In genomic region chr12:33434758-33435157, GRCm38 (mm10) we compare ENCODE assay signal across 11 mouse cellular contexts. TPM values are rescaled to one million over a fixed set of nuclear protein-coding genes. Genes with fewer than 3 reads are reported as not detected.
DNase-seq lines count a peak whose midpoint lies in the region; ATAC-seq and TF ChIP-seq lines count a peak whose summit lies in the region.
"Had no signal": no experiment of that assay in that cellular context is flagged by ENCODE, and none has a peak within 500 bp of the region (broad histone marks: within the 10 kb centered on the region; RNA-seq: fewer than 3 reads in every experiment).

No protein-coding gene starts in this region.

- no peak for TF ChIP-seq POLR2A in lung, adult 2 months (IDR thresholded peaks at IDR 0.05; ENCODE audit: borderline replicate concordance, extremely low read depth, low read depth, low read length)
- TF ChIP-seq POLR2A in CH12.LX (IDR thresholded peaks at IDR 0.05; ENCODE audit: low read depth, low read length) (no peak), MEL (IDR thresholded peaks at IDR 0.05; ENCODE audit: control insufficient read depth in 1 of 2, insufficient read depth in 1 of 2, low read depth in 1 of 2, low read length in 2 of 2, poor library complexity in 1 of 2) (no peak)

- no peak overlapping the region for H3K4me3 ChIP-seq in lung, adult 2 months (replicated peaks; ENCODE audit: extremely low read depth, low read depth, low read length)
- no peak overlapping the region for H3K4me3 ChIP-seq in CH12.LX (replicated peaks in 1 of 3; ENCODE audit: low read depth in 2 of 3, low read length in 2 of 3, poor library complexity in 1 of 3)
- H3K4me3 ChIP-seq in MEL (ENCODE audit: control insufficient read depth in 1 of 2, insufficient read depth in 1 of 2, low read depth in 2 of 2, low read length in 2 of 2): no peak overlapping the region
- no peak overlapping the region for H3K4me3 ChIP-seq in hindbrain, embryonic 13.5 days
- H3K4me3 ChIP-seq: heart, embryonic 15.5 days had no signal

- H3K9me3 ChIP-seq in CH12.LX (replicated peaks; ENCODE audit: low read length) (no peaks in the 10 kb centered on the region), MEL (replicated peaks; ENCODE audit: insufficient read depth, low read length) (no peaks in the 10 kb centered on the region)
- H3K9me3 ChIP-seq in hindbrain, embryonic 13.5 days: no peaks in the 10 kb centered on the region
- H3K9me3 ChIP-seq: heart, embryonic 15.5 days had no signal

- no peaks in the 10 kb centered on the region; the same call in none of the 2 replicates for H3K4me1 ChIP-seq in lung, adult 2 months (ENCODE audit: control insufficient read depth, insufficient read depth, low read length)
- H3K4me1 ChIP-seq in CH12.LX (ENCODE audit: control insufficient read depth in 1 of 2, insufficient read depth in 2 of 2): peaks cover 4 to 23% of the 10 kb centered on the region in 2 experiments
- H3K4me1 ChIP-seq in MEL (ENCODE audit: control insufficient read depth in 1 of 2, insufficient read depth in 2 of 2, low read length in 2 of 2): peaks cover 8% of the 10 kb centered on the region in 2 experiments
- peaks cover 7% of the 10 kb centered on the region for H3K4me1 ChIP-seq in hindbrain, embryonic 13.5 days (replicated peaks)

- dilution Hi-C loops in CH12.LX (cut with MboI; ENCODE audit: extremely low pct_ligation_motif_present, extremely low pct_unique_long_range_greater_than_20kb, low sequenced_read_pairs): no loop called here

- peaks cover 22 to 36% of the 10 kb centered on the region in 2 experiments for H3K36me3 ChIP-seq in CH12.LX (replicated peaks in 1 of 2; ENCODE audit: control insufficient read depth in 1 of 2, insufficient read depth in 1 of 2, low read length in 1 of 2)
- H3K36me3 ChIP-seq in MEL (ENCODE audit: control insufficient read depth in 1 of 2, insufficient read depth in 2 of 2, low read length in 2 of 2): peaks cover 13 to 28% of the 10 kb centered on the region in 2 experiments
- H3K36me3 ChIP-seq in hindbrain, embryonic 13.5 days: peaks cover 20% of the 10 kb centered on the region

- TF ChIP-seq RAD21 in CH12.LX (IDR thresholded peaks at IDR 0.05; ENCODE audit: low read depth, low read length) (no peak), MEL (IDR thresholded peaks at IDR 0.05; ENCODE audit: low read depth, low read length) (no peak)

- in situ Hi-C loops in CH12.LX (cut with MboI; ENCODE audit: low pct_ligation_motif_present, low pct_unique_long_range_greater_than_20kb, low sequenced_read_pairs): no loop called here

- H3K9ac ChIP-seq in CH12.LX (ENCODE audit: insufficient read depth, low read depth): no peak overlapping the region
- no peak overlapping the region for H3K9ac ChIP-seq in MEL (ENCODE audit: control insufficient read depth, low read depth, low read length, poor library complexity, severe bottlenecking)
- H3K9ac ChIP-seq in hindbrain, embryonic 13.5 days: no peak overlapping the region
- H3K9ac ChIP-seq: heart, embryonic 15.5 days had no signal

- no peak overlapping the region for H3K4me2 ChIP-seq in CH12.LX (ENCODE audit: insufficient read depth, low read depth, poor library complexity, severe bottlenecking)
- no peak overlapping the region for H3K4me2 ChIP-seq in hindbrain, embryonic 13.5 days
- H3K4me2 ChIP-seq: heart, embryonic 15.5 days had no signal

- H3K27ac ChIP-seq in CH12.LX (ENCODE audit: insufficient read depth, low read depth) (no peak overlapping the region), MEL (ENCODE audit: control insufficient read depth, low read depth, low read length) (no peak overlapping the region)
- no peak overlapping the region for H3K27ac ChIP-seq in hindbrain, embryonic 13.5 days
- H3K27ac ChIP-seq: heart, embryonic 15.5 days had no signal

- H3K79me2 ChIP-seq in CH12.LX (replicated peaks; ENCODE audit: control insufficient read depth, extremely low read depth, insufficient read depth, poor library complexity, severe bottlenecking) (peaks cover 40% of the 10 kb centered on the region), MEL (ENCODE audit: control insufficient read depth, insufficient read depth, low read length, poor library complexity) (peaks cover 27% of the 10 kb centered on the region)

- ATAC-seq in megakaryocyte-erythroid progenitor cell, adult 5-6 weeks (replicated peaks; ENCODE audit: low FRiP score, low TSS enrichment, poor library complexity, severe bottlenecking): peak; percentile 39
- ATAC-seq in hindbrain, embryonic 13.5 days (ENCODE audit: low FRiP score): no peak

- DNase-seq in lung, adult 2 months: no peak
- no peak for DNase-seq in lung, postnatal 4 days
- DNase-seq in CH12.LX (ENCODE audit: extremely low read depth) (peak; percentile 27), MEL (ENCODE audit: low read depth, low spot score) (peak; percentile 54)
- no peak for DNase-seq in cerebellum, postnatal 4 days (ENCODE audit: low spot score in 2 of 2)
- DNase-seq: gastrocnemius, postnatal 14 days; kidney, postnatal 25 days had no signal

- no peak for TF ChIP-seq EP300 in CH12.LX (IDR thresholded peaks at IDR 0.05; ENCODE audit: low read length)
- TF ChIP-seq EP300 in MEL (IDR thresholded peaks at IDR 0.05; ENCODE audit: low read depth in 1 of 2, low read length in 2 of 2): no peak

- H3K27me3 ChIP-seq in CH12.LX (replicated peaks) (no peaks in the 10 kb centered on the region), MEL (ENCODE audit: control insufficient read depth in 1 of 2, insufficient read depth in 2 of 2, low read length in 2 of 2) (no peaks in the 10 kb centered on the region)
- H3K27me3 ChIP-seq in hindbrain, embryonic 13.5 days: no peaks in the 10 kb centered on the region
- H3K27me3 ChIP-seq: heart, embryonic 15.5 days had no signal

- WGBS in lung, adult 2 months: 93% methylated on average over 4 of the region's 4 CpGs
- WGBS in hindbrain, embryonic 13.5 days: 97% methylated on average over 4 of the region's 4 CpGs

- peak; percentile 15; the same call in 1 of the 2 replicates for TF ChIP-seq CTCF in lung, adult 2 months (IDR thresholded peaks at IDR 0.05; ENCODE audit: insufficient read depth, low read length)
- TF ChIP-seq CTCF in CH12.LX (conservative IDR thresholded peaks at IDR 0.05 in 1 of 2, IDR thresholded peaks at IDR 0.05 in 1 of 2; ENCODE audit: low read depth in 2 of 2, low read length in 2 of 2): peak; percentile 12 to 25; a peak in 2 of 4 replicates
- peak; percentile 19 to 44 (median 40); a peak in 5 of 6 replicates for TF ChIP-seq CTCF in MEL (IDR thresholded peaks at IDR 0.05 in 2 of 3, conservative IDR thresholded peaks at IDR 0.05 in 1 of 3; ENCODE audit: control insufficient read depth in 1 of 3, insufficient read depth in 1 of 3, low read depth in 2 of 3, low read length in 3 of 3, poor library complexity in 1 of 3, severe bottlenecking in 1 of 3)

TF ChIP-seq in CH12.LX, 34 proteins besides CTCF, POLR2A, EP300 and RAD21 (continues in another document):
- no peak for TF ChIP-seq MXI1 (IDR thresholded peaks at IDR 0.05; ENCODE audit: low read depth, low read length)
- TF ChIP-seq CHD2 (IDR thresholded peaks at IDR 0.05; ENCODE audit: low read length): no peak
- TF ChIP-seq ETS1 (conservative IDR thresholded peaks at IDR 0.05; ENCODE audit: low read depth, low read length): no peak
- no peak for TF ChIP-seq NRF1 (IDR thresholded peaks at IDR 0.05; ENCODE audit: low read depth, low read length)
- no peak for TF ChIP-seq SIN3A (IDR thresholded peaks at IDR 0.05; ENCODE audit: low read length)
- no peak for TF ChIP-seq USF2 (conservative IDR thresholded peaks at IDR 0.05; ENCODE audit: low read depth, low read length)
- no peak for TF ChIP-seq BHLHE40 (IDR thresholded peaks at IDR 0.05; ENCODE audit: low read depth, low read length)
- TF ChIP-seq UBTF (IDR thresholded peaks at IDR 0.05; ENCODE audit: low read depth, low read length): no peak
- TF ChIP-seq MEF2A (IDR thresholded peaks at IDR 0.05; ENCODE audit: borderline replicate concordance, low read depth, low read length): no peak
- TF ChIP-seq JUN (IDR thresholded peaks at IDR 0.05; ENCODE audit: insufficient read depth, low read depth, low read length): no peak

TF ChIP-seq in MEL, 35 proteins besides CTCF, POLR2A, EP300 and RAD21:
- TF ChIP-seq MYB (IDR thresholded peaks at IDR 0.05; ENCODE audit: low read depth, low read length) (no peak), ETS1 (IDR thresholded peaks at IDR 0.05; ENCODE audit: low read depth, low read length) (no peak)

RNA-seq across cellular contexts. Expression of gene Twistnb, which starts 5.3 kb away (rescaled TPM):
- polyA plus RNA-seq in lung, adult 2 months (2012; rRNA removed): 22.3 and 42.2 TPM in 2 replicates
- total RNA-seq in CH12.LX (2012; rRNA removed) (19.2 and 20.5 TPM in 2 replicates), CH12.LX (2014; rRNA removed) (51.2 and 60.2 TPM in 2 replicates), MEL (2012; rRNA removed) (25.3 and 25.9 TPM in 2 replicates)
- polyA plus RNA-seq in CH12.LX (2012; ENCODE audit: insufficient read length, low read depth) (33.1 and 34.4 TPM in 2 replicates), MEL (2012; ENCODE audit: insufficient read depth in 1 of 2, insufficient read length in 2 of 2, low read depth in 1 of 2, low replicate concordance in 2 of 2, missing spikeins in 1 of 2) (10 to 100 TPM; 22.1 to 44.6 TPM)
- 35.5 and 39.4 TPM in 2 replicates for total RNA-seq in megakaryocyte-erythroid progenitor cell, adult 5-6 weeks (2014; fragmentation: Nextera tagmentation)
- total RNA-seq in megakaryocyte-erythroid progenitor cell, adult 5-6 weeks (2017): 82.0 and 113 TPM in 2 replicates
- 47.7 and 48.1 TPM in 2 replicates for polyA plus RNA-seq in hindbrain, embryonic 13.5 days (2015; fragmentation: Nextera tagmentation; extraction: Ambion mirVana)

RNA-seq across cellular contexts. Expression of gene Efcab10, which starts 40.1 kb away (rescaled TPM):
- 1.6 TPM in 2 replicates for polyA plus RNA-seq in lung, adult 2 months (2012; rRNA removed)
- total RNA-seq in CH12.LX (2012; rRNA removed) (not detected in 2 replicates), CH12.LX (2014; rRNA removed) (not detected in 2 replicates), MEL (2012; rRNA removed) (not detected in 2 replicates)
- polyA plus RNA-seq in CH12.LX (2012; ENCODE audit: insufficient read length, low read depth) (not detected in 2 replicates), MEL (2012; ENCODE audit: insufficient read depth in 1 of 2, insufficient read length in 2 of 2, low read depth in 1 of 2, low replicate concordance in 2 of 2, missing spikeins in 1 of 2) (not detected)
- not detected in 2 replicates for total RNA-seq in megakaryocyte-erythroid progenitor cell, adult 5-6 weeks (2014; fragmentation: Nextera tagmentation)
- not detected in 2 replicates for total RNA-seq in megakaryocyte-erythroid progenitor cell, adult 5-6 weeks (2017)
- 3.6 and 5.1 TPM in 2 replicates for polyA plus RNA-seq in hindbrain, embryonic 13.5 days (2015; fragmentation: Nextera tagmentation; extraction: Ambion mirVana)
- total RNA-seq: common myeloid progenitor, adult 5-6 weeks; gastrocnemius, postnatal 14 days had no signal

Comparison
In these comparisons a context has a peak if more than half of its experiments do, and no peak if none do; other contexts are left out.
1. DNase-seq: peak in CH12.LX (single experiment) and MEL (single experiment); none in lung, adult 2 months (single experiment), lung, postnatal 4 days (0 of 2) and cerebellum, postnatal 4 days (0 of 2).
2. Peak in every context shown above with its lines, with median percentiles within 50 percentile points of each other: CTCF ChIP-seq.